Mouse (Mus musculus): ENCODE measurements at regions not wholly inside any gene's neighbourhood (a gene's known extent, or its start where the extent isn't known, plus 50 kb on each side); places are given as distances from the start of the nearest gene placed in this dataset.

GRCm38 (mm10) chr3:31811232-31811631, 91.1 kb upstream of the Kcnmb2 start:
- 65% methylated on average over 4 of the region's 4 CpGs for WGBS (ENCODE audit: insufficient replicate concordance)
- Histone ChIP-seq H3K36me3 (replicated peaks; ENCODE audit: control insufficient read depth, insufficient read depth, low read depth) (no peaks in the 10 kb centered on the region), H3K27ac (no peak overlapping the region), H3K4me1 (replicated peaks; ENCODE audit: control insufficient read depth in 2 of 2, insufficient read depth in 2 of 2, low read length in 1 of 2) (no peaks in the 10 kb centered on the region), H3K27me3 (ENCODE audit: control insufficient read depth, insufficient read depth, low read length) (no peaks in the 10 kb centered on the region), H3K9ac (replicated peaks) (no peak overlapping the region), H3K4me3 (ENCODE audit: insufficient read depth in 1 of 2, low read depth in 2 of 2, low read length in 2 of 2) (no peak overlapping the region), H3K9me3 (ENCODE audit: control insufficient read depth, low read length) (no peaks in the 10 kb centered on the region), H3K4me2 (ENCODE audit: low read depth) (no peak overlapping the region)
- TF ChIP-seq EP300 (IDR thresholded peaks at IDR 0.05; ENCODE audit: low read depth) (no peak), CTCF (IDR thresholded peaks at IDR 0.05; ENCODE audit: low read depth) (no peak)
- ATAC-seq (ENCODE audit: insufficient read depth), result no peak
- DNase-seq (ENCODE audit: low read depth in 3 of 3, low spot score in 3 of 3), result no peak

GRCm38 (mm10) chr3:31831913-31832312, 70.4 kb upstream of the Kcnmb2 start:
- Histone ChIP-seq H3K9ac (replicated peaks) (no peak overlapping the region), H3K27ac (no peak overlapping the region), H3K27me3 (ENCODE audit: control insufficient read depth, insufficient read depth, low read length) (no peaks in the 10 kb centered on the region), H3K36me3 (replicated peaks; ENCODE audit: control insufficient read depth, insufficient read depth, low read depth) (no peaks in the 10 kb centered on the region), H3K4me1 (replicated peaks; ENCODE audit: control insufficient read depth in 2 of 2, insufficient read depth in 2 of 2, low read length in 1 of 2) (no peaks in the 10 kb centered on the region), H3K4me3 (ENCODE audit: insufficient read depth in 1 of 2, low read depth in 2 of 2, low read length in 2 of 2) (no peak overlapping the region), H3K9me3 (ENCODE audit: control insufficient read depth, low read length) (no peaks in the 10 kb centered on the region), H3K4me2 (ENCODE audit: low read depth) (no peak overlapping the region)
- 35% methylated on average over 1 of the region's 1 CpGs for WGBS (ENCODE audit: insufficient replicate concordance)
- no peak for TF ChIP-seq EP300 (IDR thresholded peaks at IDR 0.05; ENCODE audit: low read depth)
- TF ChIP-seq CTCF (IDR thresholded peaks at IDR 0.05; ENCODE audit: low read depth), result no peak
- ATAC-seq (ENCODE audit: insufficient read depth), result no peak
- DNase-seq (ENCODE audit: low read depth in 3 of 3, low spot score in 3 of 3), result no peak

- H3K27me3 ChIP-seq (ENCODE audit: control insufficient read depth, insufficient read depth, low read length), result no peaks in the 10 kb centered on the region
- TF ChIP-seq EP300 (IDR thresholded peaks at IDR 0.05; ENCODE audit: low read depth) (no peak), CTCF (IDR thresholded peaks at IDR 0.05; ENCODE audit: low read depth) (no peak)
- H3K9me3 ChIP-seq (ENCODE audit: control insufficient read depth, low read length), result no peaks in the 10 kb centered on the region
- H3K9ac ChIP-seq (replicated peaks), result no peak overlapping the region
- H3K36me3 ChIP-seq (replicated peaks; ENCODE audit: control insufficient read depth, insufficient read depth, low read depth), result no peaks in the 10 kb centered on the region
- DNase-seq (ENCODE audit: low read depth in 3 of 3, low spot score in 3 of 3) (no peak), ATAC-seq (ENCODE audit: insufficient read depth) (no peak)
- no peak overlapping the region for H3K4me3 ChIP-seq (ENCODE audit: insufficient read depth in 1 of 2, low read depth in 2 of 2, low read length in 2 of 2)
- 48% methylated on average over 1 of the region's 1 CpGs for WGBS (ENCODE audit: insufficient replicate concordance)
- no peaks in the 10 kb centered on the region for H3K4me1 ChIP-seq (replicated peaks; ENCODE audit: control insufficient read depth in 2 of 2, insufficient read depth in 2 of 2, low read length in 1 of 2)
- no peak overlapping the region for H3K4me2 ChIP-seq (ENCODE audit: low read depth)
- no peak overlapping the region for H3K27ac ChIP-seq
Observed at GRCm38 (mm10) chr3:31841253-31841652, 61.1 kb upstream of the Kcnmb2 start.

- Histone ChIP-seq H3K4me1 (replicated peaks; ENCODE audit: control insufficient read depth in 2 of 2, insufficient read depth in 2 of 2, low read length in 1 of 2) (no peaks in the 10 kb centered on the region), H3K27ac (no peak overlapping the region), H3K4me3 (ENCODE audit: insufficient read depth in 1 of 2, low read depth in 2 of 2, low read length in 2 of 2) (no peak overlapping the region), H3K36me3 (replicated peaks; ENCODE audit: control insufficient read depth, insufficient read depth, low read depth) (no peaks in the 10 kb centered on the region), H3K27me3 (ENCODE audit: control insufficient read depth, insufficient read depth, low read length) (no peaks in the 10 kb centered on the region), H3K9me3 (ENCODE audit: control insufficient read depth, low read length) (no peaks in the 10 kb centered on the region), H3K4me2 (ENCODE audit: low read depth) (no peak overlapping the region), H3K9ac (replicated peaks) (no peak overlapping the region)
- DNase-seq (ENCODE audit: low read depth in 3 of 3, low spot score in 3 of 3) (no peak), ATAC-seq (ENCODE audit: insufficient read depth) (no peak)
- TF ChIP-seq CTCF (IDR thresholded peaks at IDR 0.05; ENCODE audit: low read depth) (no peak), EP300 (IDR thresholded peaks at IDR 0.05; ENCODE audit: low read depth) (no peak)
- 68% methylated on average over 4 of the region's 4 CpGs for WGBS (ENCODE audit: insufficient replicate concordance)
Observed at GRCm38 (mm10) chr3:31847087-31847486, 55.2 kb upstream of the Kcnmb2 start.

All from liver, embryonic 14.5 days (tissue).